Mouse (Mus musculus): ENCODE results near the gene Fggy. TPM values are rescaled to one million over a fixed set of nuclear protein-coding genes. Genes with fewer than 3 reads are reported as not detected.
A peak's percentile ranks its signal among the peaks of the same experiment; 100 is the strongest.

Fggy gene
- total RNA-seq, 2 experiments from 2014 or later, result 9.4 to 16.9 TPM

- Histone ChIP-seq H3K27ac (no peak overlapping the region), H3K4me3 (no peak overlapping the region)
- DNase-seq (ENCODE audit: low spot score in 2 of 2), result no peak
- no peak for TF ChIP-seq CTCF (conservative IDR thresholded peaks at IDR 0.05)
Measured at GRCm38 (mm10) chr4:95938701-95939100, 381.4 kb downstream of the Fggy start.

DNA sequence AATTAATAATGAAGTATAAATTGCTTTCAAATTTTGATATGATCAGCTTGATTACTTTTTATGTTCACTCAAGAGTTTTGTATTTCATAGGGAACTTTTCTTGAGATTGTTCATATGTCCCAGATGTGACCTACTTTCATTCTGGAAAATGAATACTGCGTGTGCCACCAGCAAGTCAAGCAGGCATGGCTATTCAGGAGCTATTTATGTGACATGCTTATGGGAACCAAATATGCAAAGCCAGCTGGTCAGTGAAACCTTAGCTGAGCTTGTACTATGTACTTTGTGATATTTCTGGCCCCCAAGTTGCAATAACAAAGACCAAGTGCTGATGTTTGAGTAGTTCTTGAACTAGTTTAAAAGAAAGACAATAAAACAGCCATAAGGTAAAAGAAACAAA, 390.6 kb downstream of the Fggy start:
- DNase-seq (ENCODE audit: low spot score in 2 of 2), result no peak
- Histone ChIP-seq H3K4me3 (no peak overlapping the region), H3K27ac (no peak overlapping the region)
- TF ChIP-seq CTCF (conservative IDR thresholded peaks at IDR 0.05), result no peak

GRCm38 (mm10) chr4:95953328-95953727, 396.0 kb downstream of the Fggy start:
- no peak overlapping the region for H3K4me3 ChIP-seq
- no peak for DNase-seq (ENCODE audit: low spot score in 2 of 2)
- no peak for TF ChIP-seq CTCF (conservative IDR thresholded peaks at IDR 0.05)
- H3K27ac ChIP-seq, result no peak overlapping the region

DNA sequence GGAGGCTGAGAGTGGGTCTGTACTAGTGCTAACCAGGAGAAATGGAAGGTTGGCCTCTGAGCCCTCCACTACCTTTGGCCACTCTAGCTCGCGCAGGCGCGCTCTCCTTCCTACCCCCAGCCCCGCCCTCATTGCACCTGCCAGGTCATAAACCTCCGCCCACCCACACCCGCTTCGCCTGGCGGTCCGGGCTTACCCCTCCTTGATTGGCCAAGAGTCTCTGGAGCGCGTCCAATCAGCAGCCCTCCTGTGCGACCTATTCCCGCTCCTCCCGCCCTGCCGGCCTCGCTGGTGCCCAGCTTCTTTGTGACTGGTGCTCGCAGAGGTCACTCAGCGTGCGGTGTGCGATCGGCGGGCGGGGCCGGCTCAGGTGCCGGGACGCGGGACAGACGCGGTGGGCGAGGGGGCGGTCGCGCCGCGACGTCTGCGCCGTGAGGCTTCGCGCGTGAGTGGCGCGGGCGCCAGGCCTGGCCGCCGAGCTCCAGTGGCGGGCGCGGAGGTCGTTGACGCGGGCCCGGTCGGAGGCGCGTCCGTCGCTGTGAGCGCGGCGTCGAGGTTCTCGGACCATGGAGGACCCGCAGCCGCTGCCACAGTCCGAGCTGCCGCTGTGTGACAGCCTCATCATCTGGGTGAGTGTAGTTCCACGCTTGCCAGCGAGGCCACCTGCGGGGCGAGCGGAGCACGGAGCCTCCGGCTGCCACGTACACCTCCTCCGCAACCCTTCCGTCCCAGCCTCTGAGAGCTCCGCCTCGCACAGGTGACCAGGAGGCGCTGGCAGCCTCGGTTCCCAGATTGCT, 409.8 kb downstream of the Fggy start, which contains the start of gene Hook1:
Gene Hook1, plus strand, starts transcription at position 313 of the 797 bp plus-strand sequence.
- DNase-seq (ENCODE audit: low spot score in 2 of 2), result peak; percentile 91 to 95
- Histone ChIP-seq H3K27ac (peak within 1 kb of the TSS; percentile 92), H3K4me3 (peak within 1 kb of the TSS; percentile 74)
- no peak; the same call in 1 of the 2 replicates for TF ChIP-seq CTCF (conservative IDR thresholded peaks at IDR 0.05)

All from layer of hippocampus, adult 2 months (tissue).